Mouse (Mus musculus) liver, embryonic 12.5 days (tissue): ENCODE data around the gene Fam155a. TPM values are rescaled to one million over a fixed set of nuclear protein-coding genes. Genes with fewer than 3 reads are reported as not detected.

ENCODE experiments used
- microRNA-seq: library from miRNA; unstranded; fragments of <30 nt; microRNA quantifications from one replicate; pipeline ENCODE4, GENCODE M21; 2017
- polyA plus RNA-seq: library from polyadenylated mRNA; unstranded; fragments of >200 nt; fragmentation: Nextera tagmentation; extraction: Ambion mirVana; gene quantifications from 2 replicates; pipeline ENCODE4 v1.2.1, GENCODE M21; 2016

The Fam155a gene
- polyA plus RNA-seq, 1 experiment from 2014 or later: 0.12 TPM

Small RNA genes lying within 50 kb of the gene (microRNA-seq; reads per million reads assigned to microRNA genes)
- not detected for gene Gm47312

Other genes starting within 250 kb of the Fam155a start
- gene Gm10217, start 93.1 kb upstream of the Fam155a start, polyA plus RNA-seq: not detected in 2 replicates
- 1.6 and 2.0 TPM in 2 replicates for gene Lig4, start 206.5 kb upstream of the Fam155a start, polyA plus RNA-seq
- gene Abhd13, start 206.5 kb upstream of the Fam155a start, polyA plus RNA-seq: 8.3 and 8.5 TPM in 2 replicates
- gene Tnfsf13b, start 235.3 kb upstream of the Fam155a start, polyA plus RNA-seq: 0.06 and 0.15 TPM in 2 replicates